Mouse (Mus musculus): ENCODE results near the gene Rtl9.

Gene Rtl9

DNA sequence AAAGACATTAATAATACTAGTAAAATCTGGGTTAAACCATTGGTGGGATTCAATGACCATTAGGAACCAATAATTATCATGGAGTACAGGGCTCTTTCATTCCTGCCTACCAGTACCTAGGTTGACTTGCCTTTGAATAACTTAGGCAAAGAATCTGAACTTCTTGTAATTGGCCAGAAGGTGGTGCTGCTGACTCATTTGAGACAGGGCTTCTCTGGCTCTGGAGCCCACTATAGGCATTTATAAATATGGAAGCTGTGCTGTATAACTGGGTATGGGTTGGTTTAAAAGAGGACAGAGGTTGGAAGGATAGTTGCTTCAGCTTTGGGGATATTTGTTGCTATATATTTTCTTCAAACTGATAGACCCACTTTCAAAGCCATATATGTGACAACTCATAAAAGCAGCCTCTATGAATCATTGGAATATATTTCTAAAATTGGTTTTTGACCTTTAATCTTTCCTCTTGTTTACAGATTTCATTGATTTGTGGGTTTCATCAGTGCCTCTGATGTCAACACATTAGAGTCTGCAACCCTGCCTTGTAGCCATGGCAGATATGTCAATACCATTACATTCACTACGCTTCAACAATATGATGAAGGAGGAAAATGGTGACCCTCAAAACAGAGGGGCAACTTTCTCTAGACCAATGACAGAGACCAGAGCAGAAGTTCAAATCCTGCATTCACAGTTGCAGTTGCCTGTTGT, at the start of gene Rtl9:
Rtl9 (plus strand) TSS at position 551 of the 711 bp plus-strand sequence.
- no peak for DNase-seq (ENCODE audit: low read depth in 2 of 2, low spot score in 2 of 2)

DNA sequence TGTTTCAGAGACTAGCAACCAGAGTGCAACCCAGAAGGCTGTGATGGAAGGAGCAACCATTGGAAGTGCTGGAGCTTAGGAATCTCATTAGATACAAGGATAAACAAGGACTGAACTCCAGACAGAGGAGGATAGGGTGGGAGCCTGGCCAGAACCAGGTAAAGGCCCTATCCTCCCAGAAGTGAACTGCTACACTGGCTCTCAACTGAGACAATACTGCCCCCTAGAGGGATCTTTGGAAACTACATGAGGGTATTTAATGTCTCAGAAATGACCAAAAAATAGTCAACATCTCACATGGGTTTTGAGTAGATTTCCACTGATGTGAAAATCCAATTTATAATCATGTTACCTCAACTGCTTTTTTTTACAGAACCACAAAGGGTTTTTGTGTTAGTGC, 47.9 kb upstream of the Rtl9 start:
- peak; percentile 24 to 53 for DNase-seq (ENCODE audit: low read depth in 2 of 2, low spot score in 2 of 2)

DNA sequence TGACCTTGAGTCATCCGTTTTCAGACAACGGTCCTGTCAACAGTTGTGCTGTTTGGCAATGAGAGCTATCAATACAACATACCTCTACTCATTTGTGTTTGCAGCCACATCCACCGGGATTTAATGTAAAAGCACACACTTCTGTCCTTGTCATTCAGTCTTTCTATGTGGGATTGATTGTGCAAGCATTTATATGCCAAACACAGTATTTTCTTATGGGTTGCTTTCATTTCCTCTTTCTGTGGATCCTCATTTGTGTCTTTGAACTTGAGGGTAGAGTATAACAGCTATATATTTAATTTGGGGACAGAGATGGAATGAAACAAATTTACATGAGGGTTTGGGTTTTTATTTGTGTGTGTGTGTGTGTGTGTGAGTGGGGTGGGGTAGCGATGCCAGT, 47.5 kb upstream of the Rtl9 start:
- no peak for DNase-seq (ENCODE audit: low read depth in 2 of 2, low spot score in 2 of 2)

DNA sequence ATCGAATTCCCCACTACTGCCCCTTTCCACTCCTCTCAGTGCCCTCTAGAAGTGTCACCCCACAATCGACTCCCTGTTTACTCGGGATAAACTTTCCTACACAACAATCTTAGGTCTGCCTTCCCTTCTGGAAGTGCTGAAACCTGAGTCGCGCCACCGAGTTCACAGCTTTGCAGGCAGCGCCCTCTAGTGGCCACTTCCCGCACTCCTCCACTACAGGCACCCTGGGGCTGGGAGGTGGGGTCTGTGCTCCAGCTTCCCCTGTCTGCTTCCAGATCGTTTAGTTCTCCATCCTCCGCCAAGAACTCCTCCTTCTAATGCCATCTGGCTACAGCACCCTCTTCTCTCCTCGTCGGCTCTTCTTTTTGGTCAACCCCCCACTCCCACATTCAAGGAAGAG, 40.6 kb upstream of the Rtl9 start:
- DNase-seq (ENCODE audit: low read depth in 2 of 2, low spot score in 2 of 2), result peak; percentile 44 to 49

DNA sequence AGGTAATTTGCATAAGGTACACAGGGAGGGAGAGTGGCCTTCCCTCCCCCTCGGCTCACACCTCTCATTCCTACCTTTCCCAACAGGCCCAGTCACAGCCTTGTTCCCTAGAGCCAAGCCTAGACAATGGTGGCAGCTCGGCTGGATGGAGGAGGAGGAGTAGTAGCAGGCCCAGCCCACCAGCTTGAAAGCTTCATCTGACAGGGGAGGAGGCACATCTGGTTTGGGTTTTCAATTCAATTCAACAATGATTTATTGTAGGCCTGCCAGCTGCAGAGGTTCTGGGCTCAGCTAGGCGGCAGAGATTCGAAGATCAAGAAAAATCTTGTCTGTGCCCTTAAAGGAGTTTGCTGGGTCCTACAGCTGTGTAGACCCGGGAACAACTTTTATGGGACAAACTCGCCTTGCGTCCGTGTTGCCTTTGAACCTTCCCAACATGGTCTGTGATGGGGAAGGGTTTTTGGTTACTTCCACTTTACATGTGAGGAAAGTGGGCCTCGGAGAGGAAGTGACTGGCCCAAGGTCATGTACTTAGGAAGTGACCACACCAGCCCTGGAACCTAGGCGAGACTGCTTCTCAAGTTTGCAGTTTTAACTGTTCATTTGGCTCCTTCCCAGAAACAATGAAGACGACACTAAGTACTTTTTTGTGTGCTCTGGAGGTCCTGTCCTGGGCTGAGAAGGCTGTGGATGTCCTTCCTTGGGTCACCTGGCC, 36.6 kb upstream of the Rtl9 start:
- DNase-seq (ENCODE audit: low read depth in 2 of 2, low spot score in 2 of 2), result no peak

DNA sequence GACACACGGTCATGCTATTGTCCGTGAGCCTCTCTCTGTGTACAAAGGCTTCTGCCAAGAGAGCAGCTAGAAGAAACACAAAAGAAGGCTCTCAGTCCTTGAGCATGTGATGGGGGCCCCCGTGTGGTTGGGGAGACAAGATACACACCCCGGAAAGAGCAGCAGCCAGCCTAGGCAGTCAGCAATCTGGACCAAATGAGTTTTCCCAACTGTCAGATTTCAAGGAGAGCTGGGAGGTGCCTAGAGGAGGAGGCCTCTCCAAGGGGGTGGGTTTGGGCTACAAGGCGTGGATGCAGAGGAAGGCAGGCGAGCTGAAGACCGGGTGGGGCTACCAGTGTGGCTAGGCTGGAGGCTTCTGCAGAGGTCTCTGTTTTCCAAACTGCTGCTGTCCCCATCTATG, 35.6 kb upstream of the Rtl9 start:
- no peak for DNase-seq (ENCODE audit: low read depth in 2 of 2, low spot score in 2 of 2)

DNA sequence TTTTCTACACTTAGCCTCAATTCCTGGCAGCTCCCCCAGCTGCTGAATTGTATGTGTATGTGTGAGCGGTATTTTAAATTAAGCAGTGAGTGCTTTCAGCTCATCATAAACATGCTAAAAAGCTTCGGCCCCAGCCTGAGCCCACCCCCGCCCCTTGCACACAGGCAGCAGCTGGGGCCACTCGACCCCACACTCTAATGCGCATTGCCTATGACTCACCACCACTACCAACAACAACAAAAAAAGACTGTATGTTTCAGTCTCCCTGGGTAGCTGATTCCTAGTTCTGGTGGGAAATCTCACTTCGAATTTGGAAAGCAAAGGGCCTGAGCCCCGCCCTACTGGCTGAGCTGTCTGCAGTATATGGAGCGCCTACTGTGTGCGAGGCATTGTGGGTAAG, 35.1 kb upstream of the Rtl9 start:
- no peak for DNase-seq (ENCODE audit: low read depth in 2 of 2, low spot score in 2 of 2)

DNA sequence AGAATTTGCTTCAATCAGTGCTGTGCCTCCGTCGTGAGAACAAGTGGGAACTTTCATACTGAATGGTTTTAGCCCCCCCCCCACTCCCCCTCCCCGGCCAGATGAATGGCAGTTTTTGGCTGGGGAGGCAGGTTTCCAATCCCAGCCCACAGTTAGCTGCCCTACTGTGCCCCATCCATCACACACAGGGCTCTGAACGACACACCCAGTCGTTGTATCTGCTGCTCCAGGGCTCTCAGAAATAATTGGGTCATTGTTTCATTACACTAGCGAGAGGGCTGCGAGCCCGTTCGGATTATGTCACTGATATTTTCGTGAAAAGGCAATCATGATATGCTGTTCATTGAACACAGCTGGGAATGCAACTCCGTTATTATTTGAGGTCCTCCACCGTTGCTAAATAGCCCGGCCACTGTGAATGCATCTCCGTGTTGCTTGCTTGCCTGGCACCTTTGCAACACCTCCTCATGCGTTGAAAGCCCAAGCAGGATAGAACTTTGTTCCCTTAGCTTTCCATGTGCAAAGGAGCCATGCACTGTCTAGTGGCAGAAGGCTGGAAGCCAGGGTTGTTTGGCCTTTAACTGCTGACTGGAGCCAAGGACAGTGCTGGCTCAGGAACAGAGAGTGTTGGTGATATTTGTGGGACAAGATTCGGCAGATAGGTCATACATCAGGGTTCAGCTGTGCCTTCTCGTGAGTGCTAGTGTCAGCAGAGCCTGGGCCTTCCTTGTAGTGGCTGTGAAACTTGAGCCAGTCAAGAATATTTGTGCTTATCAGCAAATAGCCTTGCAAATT, 32.9 kb upstream of the Rtl9 start:
- no peak for DNase-seq (ENCODE audit: low read depth in 2 of 2, low spot score in 2 of 2)

DNA sequence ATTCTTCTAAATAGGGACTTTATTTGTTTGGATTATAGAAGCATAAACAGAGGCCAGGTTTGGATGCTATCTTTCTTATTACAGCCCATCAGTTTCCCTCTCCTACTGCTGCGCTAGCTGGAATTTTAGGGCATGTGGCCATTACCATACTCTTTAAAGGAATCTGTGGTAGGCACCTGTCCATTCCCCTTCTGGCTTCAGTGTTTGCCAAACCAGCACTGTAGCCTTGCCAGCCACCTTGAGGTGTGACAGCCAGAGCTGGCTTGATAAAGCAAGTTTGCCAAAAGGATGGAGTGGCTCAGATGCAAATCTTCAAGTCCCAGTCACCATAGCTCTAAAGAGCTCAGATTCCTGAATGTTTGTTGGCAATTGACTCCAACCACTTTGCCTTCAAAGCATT, 32.3 kb upstream of the Rtl9 start:
- DNase-seq (ENCODE audit: low read depth in 2 of 2, low spot score in 2 of 2), result no peak

DNA sequence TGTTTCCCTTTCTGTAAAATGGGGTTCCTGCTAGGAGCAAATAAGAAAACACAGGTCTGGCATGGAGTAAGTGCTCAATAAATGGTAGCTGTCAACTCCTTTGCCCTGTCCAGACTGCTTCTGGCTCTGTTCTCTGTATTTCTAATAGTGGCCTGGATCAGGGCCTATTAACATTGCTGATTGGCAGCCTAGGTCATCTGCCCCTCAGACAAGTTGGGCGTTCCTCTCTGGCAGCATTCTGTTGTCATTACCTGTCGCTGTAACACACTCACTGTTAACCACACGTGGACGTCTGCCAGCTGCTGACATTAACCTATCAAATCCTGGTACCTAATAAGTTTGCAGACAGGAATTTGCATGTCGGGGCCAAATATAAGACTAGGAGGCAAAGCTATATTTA, 31.8 kb upstream of the Rtl9 start:
- DNase-seq (ENCODE audit: low read depth in 2 of 2, low spot score in 2 of 2), result no peak

DNA sequence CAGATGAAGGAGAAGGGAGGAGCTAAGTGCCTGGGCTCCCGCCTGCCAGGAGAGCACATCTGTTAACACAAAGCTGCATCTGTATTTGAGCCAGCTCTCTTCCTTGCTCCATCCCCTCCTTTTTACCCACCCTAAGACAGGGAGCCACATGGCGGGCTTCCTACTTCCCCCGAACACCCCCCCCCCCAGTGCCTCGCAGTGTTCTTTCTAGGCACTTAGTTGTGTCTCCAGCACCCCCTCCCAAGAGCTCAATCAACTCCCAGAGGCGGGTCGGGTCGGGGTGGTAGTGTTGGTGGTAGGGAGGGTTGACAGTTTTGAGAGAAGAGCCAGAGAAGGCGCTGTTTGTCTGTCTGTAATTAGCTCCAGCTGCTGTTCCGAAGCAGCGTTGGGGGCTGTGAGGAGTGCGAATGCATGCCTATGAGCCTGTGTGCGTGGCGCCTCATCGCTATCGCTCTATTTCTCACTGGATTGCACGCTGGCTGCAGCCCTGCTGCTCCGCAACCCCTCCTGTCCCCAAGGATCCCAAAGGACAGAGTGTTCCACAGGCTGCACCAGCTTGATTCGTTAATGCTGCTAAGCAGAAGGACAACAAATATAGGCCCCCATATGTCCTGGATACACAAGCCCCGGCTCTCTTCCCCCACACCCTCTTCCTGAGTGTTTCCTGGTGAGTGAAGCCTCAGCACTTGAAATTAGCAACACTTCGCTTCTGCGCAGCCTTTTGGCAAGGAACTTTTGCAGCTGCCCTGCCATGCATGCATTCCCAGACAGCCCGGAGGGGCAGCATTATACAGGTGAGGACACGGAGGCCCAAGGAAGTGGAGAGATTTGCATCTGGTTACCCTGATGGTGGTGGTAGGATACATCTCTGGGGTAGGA, 18.7 kb upstream of the Rtl9 start:
- no peak for DNase-seq (ENCODE audit: low read depth in 2 of 2, low spot score in 2 of 2)

DNA sequence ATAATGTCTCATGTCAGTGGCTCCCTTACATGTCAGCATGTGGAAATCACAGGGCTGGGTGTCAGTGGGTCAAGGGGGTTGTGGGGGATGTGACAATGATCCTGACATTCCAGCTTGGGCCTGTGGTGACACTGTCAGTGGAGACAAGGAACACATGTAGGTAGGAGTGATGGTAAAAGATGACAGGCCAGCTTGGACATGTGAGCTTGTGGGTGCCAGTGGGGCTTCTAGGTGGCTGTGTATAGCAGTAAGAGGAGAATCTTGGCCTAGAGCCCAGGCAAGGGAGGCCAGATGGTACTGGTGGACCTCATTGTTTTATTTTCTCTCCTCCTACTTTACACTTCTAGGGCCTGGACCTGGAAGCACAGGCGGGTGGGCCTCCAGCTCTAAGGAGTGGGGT, 16.7 kb upstream of the Rtl9 start:
- DNase-seq (ENCODE audit: low read depth in 2 of 2, low spot score in 2 of 2), result no peak

DNA sequence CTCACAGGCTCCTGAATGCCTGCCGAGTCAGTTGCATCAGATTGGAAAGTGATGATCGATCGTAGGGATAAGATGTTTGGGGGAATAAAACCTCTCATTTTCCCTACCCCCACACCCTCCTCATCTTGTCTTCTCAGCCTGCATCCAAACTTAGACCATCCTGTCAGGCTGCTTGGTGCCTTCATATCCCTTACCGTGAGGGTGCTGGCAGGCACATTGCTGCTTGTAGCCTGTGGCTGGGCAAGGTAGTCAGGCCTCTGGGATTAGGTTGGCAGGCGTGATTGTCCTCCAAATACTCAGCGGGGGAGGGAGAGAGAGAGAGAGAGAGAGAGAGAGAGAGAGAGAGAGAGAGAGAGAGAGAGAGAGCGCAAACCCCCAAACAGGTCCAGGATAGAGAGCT, 11.2 kb upstream of the Rtl9 start:
- no peak for DNase-seq (ENCODE audit: low read depth in 2 of 2, low spot score in 2 of 2)

DNA sequence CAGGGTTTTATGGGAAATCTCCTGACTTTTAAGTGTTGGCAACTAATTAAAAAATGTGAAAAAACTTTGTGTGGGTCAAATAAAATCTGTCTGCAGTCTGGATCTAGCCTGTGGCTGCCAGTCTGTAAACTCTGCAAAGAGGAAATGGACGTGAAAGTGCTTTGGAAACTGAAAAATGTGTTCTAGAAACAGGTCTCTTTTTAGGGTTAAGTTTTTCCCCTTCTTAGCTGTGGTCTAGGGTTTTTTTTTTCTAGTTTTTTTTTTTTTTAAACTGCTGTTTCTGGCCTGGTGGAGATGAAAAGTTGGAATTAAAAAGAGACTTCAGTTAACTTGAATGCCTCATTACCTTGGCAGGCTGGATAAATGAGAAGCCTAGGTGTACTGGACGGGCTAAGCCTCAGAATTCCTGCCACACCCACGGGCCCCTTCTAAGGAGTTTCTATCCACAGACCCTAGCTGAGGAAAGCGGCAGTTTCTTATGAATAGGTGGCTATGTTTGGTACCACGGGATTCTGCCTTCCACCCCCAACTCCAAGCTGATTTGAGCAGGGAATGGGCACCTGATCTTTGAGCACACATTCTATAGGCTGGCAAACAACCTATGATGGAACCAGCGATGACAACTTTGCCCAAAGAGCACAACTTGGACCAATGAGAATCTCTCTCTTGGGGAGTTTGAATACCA, 8.3 kb upstream of the Rtl9 start:
- no peak for DNase-seq (ENCODE audit: low read depth in 2 of 2, low spot score in 2 of 2)

DNA sequence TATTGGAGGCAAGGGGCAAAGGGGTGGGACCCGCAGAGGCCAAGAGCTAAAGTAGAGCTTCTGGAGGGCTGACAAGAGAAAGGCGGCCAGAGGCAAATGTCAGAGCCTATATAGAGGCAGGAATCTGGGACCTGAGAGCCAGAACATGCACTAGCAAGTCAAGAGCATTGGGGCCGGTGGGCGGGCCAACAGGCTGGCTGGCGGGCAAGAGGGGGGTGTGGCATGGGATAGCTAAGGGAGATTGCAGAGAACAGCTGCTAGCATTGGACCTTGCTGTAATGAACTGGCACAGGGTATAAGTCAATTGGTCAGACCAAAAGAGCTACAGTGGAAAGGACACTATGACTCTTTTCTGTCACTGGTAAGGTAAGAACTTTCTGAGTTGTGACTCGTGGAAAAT, 1.8 kb upstream of the Rtl9 start:
- no peak for DNase-seq (ENCODE audit: low read depth in 2 of 2, low spot score in 2 of 2)

DNA sequence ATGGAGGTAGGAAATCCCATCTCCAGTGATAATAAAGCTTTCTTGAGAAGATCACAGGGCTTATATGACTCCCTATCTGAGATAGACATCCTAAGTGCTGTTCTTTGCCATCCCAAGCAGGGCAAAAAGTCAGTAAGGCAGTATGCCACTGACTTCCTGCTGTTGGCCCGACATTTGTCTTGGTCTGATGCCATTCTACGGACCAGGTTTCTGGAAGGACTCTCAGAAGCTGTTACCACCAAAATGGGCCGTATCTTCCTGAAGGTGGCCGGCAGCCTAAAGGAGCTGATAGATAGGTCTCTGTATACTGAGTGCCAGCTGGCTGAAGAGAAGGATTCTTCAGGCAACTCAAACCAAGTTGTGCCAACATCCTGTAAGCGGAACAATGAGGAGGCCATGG, 3.8 kb downstream of the Rtl9 start:
- DNase-seq (ENCODE audit: low read depth in 2 of 2, low spot score in 2 of 2), result no peak

DNA sequence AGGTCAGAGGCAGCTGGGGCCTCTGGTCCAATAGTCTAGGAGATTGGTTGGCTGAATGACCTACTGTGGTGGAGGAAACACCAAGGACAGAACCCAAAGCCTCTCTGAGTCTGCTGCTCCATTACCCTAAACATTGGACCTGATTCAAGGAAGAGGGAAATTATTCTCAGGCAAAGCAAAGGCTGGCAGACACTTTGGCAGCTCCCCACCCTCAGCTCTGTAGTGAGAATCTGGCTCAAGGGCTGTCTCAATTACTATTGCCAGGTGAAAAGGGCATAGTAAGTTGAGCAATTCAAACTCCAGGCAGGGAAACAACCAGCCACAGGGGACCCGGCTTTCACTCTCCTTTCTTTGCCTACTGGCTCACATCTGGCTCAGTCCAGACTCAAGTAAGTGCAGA, 6.5 kb downstream of the Rtl9 start:
- DNase-seq (ENCODE audit: low read depth in 2 of 2, low spot score in 2 of 2), result no peak

DNA sequence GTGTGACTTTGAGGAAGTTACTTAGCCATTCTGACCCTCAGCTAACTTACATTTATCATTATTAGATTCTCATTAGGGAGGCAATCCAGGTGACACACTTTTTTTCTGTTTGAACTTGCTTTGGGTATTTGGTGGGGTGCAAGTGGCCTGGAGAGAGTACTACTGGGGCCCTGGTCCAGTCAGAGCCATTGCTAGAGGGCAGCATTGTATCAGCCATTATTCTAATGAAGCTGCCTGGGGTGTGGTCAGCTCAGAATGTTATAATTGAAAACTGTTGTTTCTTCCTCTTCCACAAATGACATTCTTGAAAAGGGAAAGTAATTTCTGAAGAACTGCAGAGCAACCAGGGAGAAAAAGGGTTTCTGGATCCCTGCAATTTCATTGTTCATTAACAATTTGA, 13.2 kb downstream of the Rtl9 start:
- DNase-seq (ENCODE audit: low read depth in 2 of 2, low spot score in 2 of 2), result no peak
